19 mouse cellular contexts compared by ENCODE assay signal in genomic region chr10:37887961-37888360, GRCm38 (mm10).
DNase-seq lines count a peak whose midpoint lies in the region; ATAC-seq and TF ChIP-seq lines count a peak whose summit lies in the region.
"Had no signal": no experiment of that assay in that cellular context is flagged by ENCODE, and none has a peak within 500 bp of the region (broad histone marks: within the 10 kb centered on the region; RNA-seq: fewer than 3 reads in every experiment).

No protein-coding gene starts in this region.

- H3K27me3 ChIP-seq in midbrain, embryonic 11.5 days (ENCODE audit: control insufficient read depth, insufficient read depth, low read length), result no peaks in the 10 kb centered on the region
- H3K27me3 ChIP-seq in midbrain, embryonic 16.5 days (ENCODE audit: control insufficient read depth, insufficient read depth, low read depth, low read length), result no peaks in the 10 kb centered on the region
- no peaks in the 10 kb centered on the region for H3K27me3 ChIP-seq in lung, postnatal 0 days (replicated peaks; ENCODE audit: insufficient read depth, low read length)
- H3K27me3 ChIP-seq: hindbrain, embryonic 13.5 days; limb, embryonic 13.5 days; stomach, embryonic 15.5 days had no signal

- TF ChIP-seq EP300 in lung, postnatal 0 days (IDR thresholded peaks at IDR 0.05), result no peak

- 73% methylated on average over 1 of the region's 1 CpGs for WGBS in midbrain, embryonic 11.5 days
- 84% methylated on average over 1 of the region's 1 CpGs for WGBS in midbrain, embryonic 16.5 days
- 46% methylated on average over 1 of the region's 1 CpGs for WGBS in lung, postnatal 0 days

- H3K9me3 ChIP-seq in midbrain, embryonic 11.5 days (ENCODE audit: control insufficient read depth, low read length), result no peaks in the 10 kb centered on the region
- no peaks in the 10 kb centered on the region for H3K9me3 ChIP-seq in midbrain, embryonic 16.5 days (replicated peaks; ENCODE audit: control insufficient read depth, low read length, poor library complexity, severe bottlenecking)
- no peaks in the 10 kb centered on the region for H3K9me3 ChIP-seq in lung, postnatal 0 days (ENCODE audit: low read length)
- H3K9me3 ChIP-seq: embryonic facial prominence, embryonic 10.5 days; hindbrain, embryonic 13.5 days; limb, embryonic 13.5 days; stomach, embryonic 15.5 days had no signal

- H3K27ac ChIP-seq in midbrain, embryonic 11.5 days (ENCODE audit: low read depth, low read length), result no peak overlapping the region
- H3K27ac ChIP-seq in midbrain, embryonic 16.5 days (ENCODE audit: low read length), result no peak overlapping the region
- no peak overlapping the region for H3K27ac ChIP-seq in lung, postnatal 0 days (ENCODE audit: low read length)
- H3K27ac ChIP-seq: embryonic facial prominence, embryonic 10.5 days; hindbrain, embryonic 13.5 days; limb, embryonic 13.5 days; liver, embryonic 14.5 days; stomach, embryonic 15.5 days had no signal

- ATAC-seq in midbrain, embryonic 11.5 days (ENCODE audit: low FRiP score), result no peak
- no peak for ATAC-seq in midbrain, embryonic 16.5 days
- ATAC-seq in lung, postnatal 0 days, result no peak
- ATAC-seq: forebrain, embryonic 16.5 days had no signal

- no peak for TF ChIP-seq CTCF in lung, postnatal 0 days (IDR thresholded peaks at IDR 0.05)

- peak; percentile 3 for DNase-seq in embryo, embryonic 11 days
- DNase-seq in embryo, embryonic 9.5 days (ENCODE audit: extremely low spot score), result no peak
- peak; percentile 56 for DNase-seq in midbrain, embryonic 11.5 days (ENCODE audit: low spot score, missing footprints)
- DNase-seq in lung, postnatal 0 days (ENCODE audit: low spot score), result peak; percentile 23
- no peak for DNase-seq in thymus, postnatal 10 days (ENCODE audit: low spot score in 2 of 2)
- DNase-seq in testis, postnatal 10 days (ENCODE audit: low spot score), result no peak
- DNase-seq in cerebellum, postnatal 10 days, result no peak
- DNase-seq: adrenal gland, adult 2 months; cerebellum, adult 9-11 months; heart, postnatal 10 days; thymus, postnatal 14 days had no signal

- H3K4me1 ChIP-seq in midbrain, embryonic 11.5 days (ENCODE audit: control insufficient read depth, insufficient read depth, low read length), result no peaks in the 10 kb centered on the region
- H3K4me1 ChIP-seq in midbrain, embryonic 16.5 days (ENCODE audit: control insufficient read depth, insufficient read depth, low read length), result no peaks in the 10 kb centered on the region
- no peaks in the 10 kb centered on the region for H3K4me1 ChIP-seq in lung, postnatal 0 days (ENCODE audit: insufficient read depth, low read depth, low read length)
- H3K4me1 ChIP-seq: embryonic facial prominence, embryonic 10.5 days; hindbrain, embryonic 13.5 days; limb, embryonic 13.5 days; stomach, embryonic 15.5 days had no signal

- no peak overlapping the region for H3K4me2 ChIP-seq in midbrain, embryonic 11.5 days
- H3K4me2 ChIP-seq in midbrain, embryonic 16.5 days (ENCODE audit: low read length), result no peak overlapping the region
- no peak overlapping the region for H3K4me2 ChIP-seq in lung, postnatal 0 days (replicated peaks; ENCODE audit: low read depth, low read length)
- H3K4me2 ChIP-seq: hindbrain, embryonic 13.5 days; limb, embryonic 13.5 days; stomach, embryonic 15.5 days had no signal

- H3K4me3 ChIP-seq in midbrain, embryonic 11.5 days (ENCODE audit: low read depth, low read length), result no peak overlapping the region
- no peak overlapping the region for H3K4me3 ChIP-seq in midbrain, embryonic 16.5 days (ENCODE audit: low read depth, low read length)
- H3K4me3 ChIP-seq in lung, postnatal 0 days (ENCODE audit: low read depth, low read length), result no peak overlapping the region
- H3K4me3 ChIP-seq: embryonic facial prominence, embryonic 10.5 days; erythroblast, embryonic 14.5 days; hindbrain, embryonic 13.5 days; limb, embryonic 13.5 days; stomach, embryonic 15.5 days had no signal

- no peaks in the 10 kb centered on the region for H3K36me3 ChIP-seq in midbrain, embryonic 11.5 days (ENCODE audit: control insufficient read depth, insufficient read depth, low read length)
- no peaks in the 10 kb centered on the region for H3K36me3 ChIP-seq in midbrain, embryonic 16.5 days (ENCODE audit: control insufficient read depth, insufficient read depth, low read length)
- no peaks in the 10 kb centered on the region for H3K36me3 ChIP-seq in lung, postnatal 0 days (ENCODE audit: insufficient read depth, low read length)
- H3K36me3 ChIP-seq: embryonic facial prominence, embryonic 10.5 days; hindbrain, embryonic 13.5 days; limb, embryonic 13.5 days; stomach, embryonic 15.5 days had no signal

- H3K9ac ChIP-seq in midbrain, embryonic 11.5 days (ENCODE audit: low read length), result no peak overlapping the region
- H3K9ac ChIP-seq in midbrain, embryonic 16.5 days (ENCODE audit: low read depth, low read length), result no peak overlapping the region
- no peak overlapping the region for H3K9ac ChIP-seq in lung, postnatal 0 days (replicated peaks; ENCODE audit: low read depth)
- H3K9ac ChIP-seq: hindbrain, embryonic 13.5 days; limb, embryonic 13.5 days; liver, embryonic 14.5 days; stomach, embryonic 15.5 days had no signal

Comparison
In these comparisons a context has a peak if more than half of its experiments do, and no peak if none do; other contexts are left out.
1. DNase-seq: peak in embryo, embryonic 11 days (single experiment), midbrain, embryonic 11.5 days (single experiment) and lung, postnatal 0 days (single experiment); none in embryo, embryonic 9.5 days (single experiment), thymus, postnatal 10 days (0 of 2), testis, postnatal 10 days (single experiment) and cerebellum, postnatal 10 days (0 of 2).